Mouse (Mus musculus) hindbrain, embryonic 16.5 days (tissue): ENCODE results near the gene Ddn. TPM values are rescaled to one million over a fixed set of nuclear protein-coding genes. Genes with fewer than 3 reads are reported as not detected.

Experiments used
- ATAC-seq: fragments of 200-750 bp; cut with Nextera tagmentation; 2 replicates; pipeline ENCODE4 v1.8.0; 2017; ENCODE audit warnings: moderate TSS enrichment, moderate library complexity
- H3K27ac ChIP-seq: fragments of 300-500 bp; sonication (generic); 2 replicates; pipeline ENCODE4 v1.5.1; 2014; ENCODE audit warnings: low read depth, mild to moderate bottlenecking, control low read depth, low read length, moderate library complexity
- H3K27me3 ChIP-seq: fragments of 300-500 bp; sonication (generic); replicated peaks from 2 replicates; pipeline ENCODE4 v1.6.1; 2014; ENCODE audit warnings: low read length; ENCODE audit not compliant: control insufficient read depth, insufficient read depth
- H3K36me3 ChIP-seq: fragments of 300-500 bp; sonication (generic); 2 replicates; pipeline ENCODE4 v1.6.1; 2014; ENCODE audit warnings: mild to moderate bottlenecking, low read length, moderate library complexity, mixed read lengths; ENCODE audit not compliant: control insufficient read depth, insufficient read depth
- H3K4me1 ChIP-seq: fragments of 300-500 bp; sonication (generic); 2 replicates; pipeline ENCODE4 v1.6.1; 2014; ENCODE audit warnings: low read depth, low read length; ENCODE audit not compliant: control insufficient read depth, insufficient read depth
- H3K4me2 ChIP-seq: fragments of 300-500 bp; sonication (generic); 2 replicates; pipeline ENCODE4 v1.6.1; 2014; ENCODE audit warnings: mild to moderate bottlenecking, low read length, control low read depth, moderate library complexity
- H3K4me3 ChIP-seq: fragments of 300-500 bp; sonication (generic); 2 replicates; pipeline ENCODE4 v1.5.1; 2014; ENCODE audit warnings: mild to moderate bottlenecking, low read length, control low read depth, moderate library complexity
- H3K9ac ChIP-seq: fragments of 300-500 bp; sonication (generic); 2 replicates; pipeline ENCODE4 v1.6.1; 2014; ENCODE audit warnings: low read depth, mild to moderate bottlenecking, control low read depth, low read length, moderate library complexity
- H3K9me3 ChIP-seq: fragments of 300-500 bp; sonication (generic); 2 replicates; pipeline ENCODE4 v1.6.1; 2014; ENCODE audit warnings: mild to moderate bottlenecking, low read length, moderate library complexity; ENCODE audit not compliant: control insufficient read depth
- WGBS: fragments of 180-500 bp; shearing (Covaris S2); extraction: QIAGEN DNeasy Blood & Tissue Kit; methylation state at CpG from one replicate; pipeline ENCODE4 v1.1.7; 2014; 5-methylcytosine and 5-hydroxymethylcytosine counted together
- polyA plus RNA-seq: library from polyadenylated mRNA; unstranded; fragments of >200 nt; fragmentation: Nextera tagmentation; extraction: Ambion mirVana; gene quantifications from 2 replicates; pipeline ENCODE4 v1.2.1, GENCODE M21; 2015

Gene Ddn
- polyA plus RNA-seq, 1 experiment from 2014 or later: 0.30 TPM

- no peaks in the 10 kb centered on the region for H3K4me1 ChIP-seq
Observed at GRCm38 (mm10) chr15:98846140-98846539, 36.9 kb upstream of the Ddn start.

GRCm38 (mm10) chr15:98845149-98845548, 35.9 kb upstream of the Ddn start:
- ATAC-seq: no peak
- peaks cover 84% of the 10 kb centered on the region for H3K36me3 ChIP-seq
- no peaks in the 10 kb centered on the region for H3K27me3 ChIP-seq
- H3K4me1 ChIP-seq: no peaks in the 10 kb centered on the region
- no peak overlapping the region for H3K9ac ChIP-seq
- H3K4me2 ChIP-seq: no peak overlapping the region
- H3K4me3 ChIP-seq: no peak overlapping the region
- no peaks in the 10 kb centered on the region for H3K9me3 ChIP-seq
- H3K27ac ChIP-seq: no peak overlapping the region
- WGBS: 100% methylated on average over 2 of the region's 2 CpGs

More at GRCm38 (mm10) chr15:98846140-98846539, 36.9 kb upstream of the Ddn start:
- H3K27me3 ChIP-seq: no peaks in the 10 kb centered on the region
- H3K36me3 ChIP-seq: peaks cover 84% of the 10 kb centered on the region
- no peaks in the 10 kb centered on the region for H3K9me3 ChIP-seq
- 86% methylated on average over 7 of the region's 8 CpGs for WGBS
- H3K27ac ChIP-seq: no peak overlapping the region
- ATAC-seq: no peak
- no peak overlapping the region for H3K4me3 ChIP-seq
- no peak overlapping the region for H3K4me2 ChIP-seq
- no peak overlapping the region for H3K9ac ChIP-seq

GRCm38 (mm10) chr15:98843595-98844223, 34.4 kb upstream of the Ddn start:
- Histone ChIP-seq H3K27me3 (no peaks in the 10 kb centered on the region), H3K4me2 (no peak overlapping the region), H3K27ac (no peak overlapping the region), H3K4me3 (no peak overlapping the region), H3K9me3 (no peaks in the 10 kb centered on the region), H3K36me3 (peaks cover 84% of the 10 kb centered on the region), H3K9ac (no peak overlapping the region), H3K4me1 (no peaks in the 10 kb centered on the region)
- no peak for ATAC-seq
- 88% methylated on average over 11 of the region's 11 CpGs for WGBS

- no peak for ATAC-seq
- Histone ChIP-seq H3K27me3 (no peaks in the 10 kb centered on the region), H3K4me3 (no peak overlapping the region), H3K36me3 (peaks cover 73% of the 10 kb centered on the region), H3K9me3 (no peaks in the 10 kb centered on the region), H3K4me2 (no peak overlapping the region), H3K27ac (no peak overlapping the region), H3K4me1 (no peaks in the 10 kb centered on the region), H3K9ac (no peak overlapping the region)
- WGBS: 96% methylated on average over 30 of the region's 30 CpGs
Observed at GRCm38 (mm10) chr15:98839671-98840585, 30.6 kb upstream of the Ddn start.

- Histone ChIP-seq H3K9me3 (no peaks in the 10 kb centered on the region), H3K9ac (no peak overlapping the region), H3K27me3 (no peaks in the 10 kb centered on the region), H3K27ac (no peak overlapping the region), H3K4me1 (no peaks in the 10 kb centered on the region), H3K36me3 (peaks cover 73% of the 10 kb centered on the region), H3K4me2 (no peak overlapping the region), H3K4me3 (no peak overlapping the region)
- WGBS: 94% methylated on average over 14 of the region's 14 CpGs
- ATAC-seq: no peak
Observed at GRCm38 (mm10) chr15:98839161-98839560, 29.9 kb upstream of the Ddn start.

GRCm38 (mm10) chr15:98837743-98838103, 28.4 kb upstream of the Ddn start:
- no peaks in the 10 kb centered on the region for H3K27me3 ChIP-seq
- peaks cover 69% of the 10 kb centered on the region for H3K36me3 ChIP-seq
- no peaks in the 10 kb centered on the region for H3K4me1 ChIP-seq
- H3K4me3 ChIP-seq: no peak overlapping the region
- H3K9ac ChIP-seq: no peak overlapping the region
- no peaks in the 10 kb centered on the region for H3K9me3 ChIP-seq
- no peak overlapping the region for H3K4me2 ChIP-seq
- no peak overlapping the region for H3K27ac ChIP-seq
- ATAC-seq: no peak
- 75% methylated on average over 4 of the region's 4 CpGs for WGBS

GRCm38 (mm10) chr15:98837006-98837742, 27.9 kb upstream of the Ddn start:
- H3K27me3 ChIP-seq: no peaks in the 10 kb centered on the region
- H3K9me3 ChIP-seq: no peaks in the 10 kb centered on the region
- H3K9ac ChIP-seq: no peak overlapping the region
- H3K4me2 ChIP-seq: no peak overlapping the region
- H3K4me3 ChIP-seq: no peak overlapping the region
- H3K36me3 ChIP-seq: peaks cover 66% of the 10 kb centered on the region
- H3K27ac ChIP-seq: no peak overlapping the region
- H3K4me1 ChIP-seq: no peaks in the 10 kb centered on the region
- 94% methylated on average over 21 of the region's 21 CpGs for WGBS
- no peak for ATAC-seq

- Histone ChIP-seq H3K9ac (no peak overlapping the region), H3K27me3 (no peaks in the 10 kb centered on the region), H3K36me3 (peaks cover 51% of the 10 kb centered on the region), H3K4me1 (no peaks in the 10 kb centered on the region), H3K9me3 (no peaks in the 10 kb centered on the region), H3K27ac (no peak overlapping the region), H3K4me2 (no peak overlapping the region), H3K4me3 (no peak overlapping the region)
- 94% methylated on average over 14 of the region's 14 CpGs for WGBS
- ATAC-seq: no peak
Observed at GRCm38 (mm10) chr15:98835291-98835690, 26.0 kb upstream of the Ddn start.

- WGBS: 90% methylated on average over 8 of the region's 13 CpGs
- Histone ChIP-seq H3K4me1 (peaks cover 6% of the 10 kb centered on the region), H3K27me3 (no peaks in the 10 kb centered on the region), H3K4me3 (no peak overlapping the region), H3K27ac (no peak overlapping the region), H3K4me2 (no peak overlapping the region), H3K9me3 (no peaks in the 10 kb centered on the region), H3K36me3 (peaks cover 40% of the 10 kb centered on the region), H3K9ac (no peak overlapping the region)
- no peak for ATAC-seq
Observed at GRCm38 (mm10) chr15:98834059-98834458, 24.8 kb upstream of the Ddn start.
